Mouse (Mus musculus) limb, embryonic 13.5 days (tissue): ENCODE measurements around the gene Fkbp6. TPM values are rescaled to one million over a fixed set of nuclear protein-coding genes. Genes with fewer than 3 reads are reported as not detected.
"Not testable (repeated sequence)": the region's sequence is repeated elsewhere in the genome, so short reads cannot be mapped to it uniquely, and the experiment has no call there.

ENCODE experiments used
- ATAC-seq: fragments of 200-750 bp; cut with Nextera tagmentation; 2 replicates; pipeline ENCODE4 v1.8.0; 2017; ENCODE audit warnings: low read depth, moderate number of reproducible peaks, moderate TSS enrichment; ENCODE audit not compliant: low FRiP score
- H3K27ac ChIP-seq: fragments of 300-500 bp; sonication (generic); 2 replicates; pipeline ENCODE4 v1.5.1; 2015; ENCODE audit warnings: inconsistent platforms, mild to moderate bottlenecking, moderate library complexity
- H3K27me3 ChIP-seq: fragments of 300-500 bp; sonication (generic); 2 replicates; pipeline ENCODE4 v1.6.1; 2015; ENCODE audit warnings: mild to moderate bottlenecking, inconsistent platforms
- H3K36me3 ChIP-seq: fragments of 300-500 bp; sonication (generic); 2 replicates; pipeline ENCODE4 v1.6.1; 2015; ENCODE audit warnings: inconsistent platforms, mild to moderate bottlenecking, moderate library complexity
- H3K4me1 ChIP-seq: fragments of 300-500 bp; sonication (generic); 2 replicates; pipeline ENCODE4 v1.6.1; 2015; ENCODE audit warnings: inconsistent platforms
- H3K4me2 ChIP-seq: fragments of 300-500 bp; sonication (generic); replicated peaks from 2 replicates; pipeline ENCODE4 v1.6.1; 2015; ENCODE audit warnings: inconsistent platforms, mild to moderate bottlenecking, moderate library complexity
- H3K4me3 ChIP-seq: fragments of 300-500 bp; sonication (generic); 2 replicates; pipeline ENCODE4 v1.5.1; 2015; ENCODE audit warnings: moderate library complexity, mild to moderate bottlenecking, inconsistent platforms
- H3K9ac ChIP-seq: fragments of 300-500 bp; sonication (generic); 2 replicates; pipeline ENCODE4 v1.6.1; 2015; ENCODE audit warnings: mild to moderate bottlenecking, inconsistent platforms
- H3K9me3 ChIP-seq: fragments of 300-500 bp; sonication (generic); 2 replicates; pipeline ENCODE4 v1.6.1; 2016; ENCODE audit warnings: inconsistent platforms
- WGBS: fragments of 180-500 bp; shearing (Covaris S2); methylation state at CpG from one replicate; pipeline ENCODE4 v1.1.7; 2015; 5-methylcytosine and 5-hydroxymethylcytosine counted together
- polyA plus RNA-seq: library from polyadenylated mRNA; unstranded; fragments of >200 nt; fragmentation: Nextera tagmentation; extraction: Ambion mirVana; gene quantifications from 2 replicates; pipeline ENCODE4 v1.2.1, GENCODE M21; 2015

The Fkbp6 gene
- polyA plus RNA-seq, 1 experiment from 2014 or later = not detected

GRCm38 (mm10) chr5:135369787-135370654 is 20.2 kb upstream of the Fkbp6 start, which contains the start of gene Nsun5:
TSS of gene Nsun5 (plus strand) at chr5:135369953.
- Histone ChIP-seq H3K27ac (peak within 1 kb of the TSS; percentile 78; the same call in 1 of the 2 replicates), H3K4me3 (peak within 1 kb of the TSS; percentile 96)

GRCm38 (mm10) chr5:135369196-135369595 is 19.4 kb upstream of the Fkbp6 start:
- WGBS = 63% methylated on average over 9 of the region's 9 CpGs

More at GRCm38 (mm10) chr5:135369787-135370654, 20.2 kb upstream of the Fkbp6 start, which contains the start of gene Nsun5:
- Histone ChIP-seq H3K4me1 (peaks cover 17% of the 10 kb centered on the region), H3K9ac (peak within 1 kb of the TSS; percentile 89), H3K27me3 (no peaks in the 10 kb centered on the region), H3K36me3 (peaks cover 33% of the 10 kb centered on the region), H3K9me3 (no peaks in the 10 kb centered on the region), H3K4me2 (peak within 1 kb of the TSS; percentile 79)
- peak; percentile 66 for ATAC-seq
- under 1% methylated on average over 62 of the region's 64 CpGs for WGBS

GRCm38 (mm10) chr5:135368312-135368711 is 18.5 kb upstream of the Fkbp6 start:
- WGBS = 83% methylated on average over 6 of the region's 6 CpGs
- Histone ChIP-seq H3K4me1 (peaks cover 14% of the 10 kb centered on the region), H3K27ac (no peak overlapping the region), H3K4me3 (no peak overlapping the region), H3K9ac (no peak overlapping the region), H3K9me3 (no peaks in the 10 kb centered on the region), H3K4me2 (no peak overlapping the region), H3K36me3 (peaks cover 16% of the 10 kb centered on the region), H3K27me3 (no peaks in the 10 kb centered on the region)
- no peak for ATAC-seq

More at GRCm38 (mm10) chr5:135369196-135369595, 19.4 kb upstream of the Fkbp6 start:
- peaks cover 14% of the 10 kb centered on the region for H3K4me1 ChIP-seq
- H3K36me3 ChIP-seq = peaks cover 25% of the 10 kb centered on the region
- peak overlapping the region; percentile 79 for H3K4me2 ChIP-seq
- peak overlapping the region; percentile 89 for H3K9ac ChIP-seq
- H3K27me3 ChIP-seq, H3K9me3 ChIP-seq, ATAC-seq: not testable (repeated sequence)
- 0 out of 2 replicates have a peak overlapping the region, but pooled peaks have one; percentile 78 for H3K27ac ChIP-seq
- peak overlapping the region; percentile 96 for H3K4me3 ChIP-seq

GRCm38 (mm10) chr5:135367841-135368240 is 18.0 kb upstream of the Fkbp6 start:
- Histone ChIP-seq H3K27me3 (no peaks in the 10 kb centered on the region), H3K4me3 (no peak overlapping the region), H3K4me2 (no peak overlapping the region), H3K4me1 (peaks cover 14% of the 10 kb centered on the region), H3K9me3 (no peaks in the 10 kb centered on the region), H3K27ac (no peak overlapping the region), H3K9ac (no peak overlapping the region), H3K36me3 (peaks cover 12% of the 10 kb centered on the region)
- WGBS = 50% methylated on average over 6 of the region's 6 CpGs
- ATAC-seq = no peak

- no peak overlapping the region for H3K27ac ChIP-seq
- no peaks in the 10 kb centered on the region for H3K4me1 ChIP-seq
- H3K27me3 ChIP-seq = no peaks in the 10 kb centered on the region
- 30% methylated on average over 12 of the region's 12 CpGs for WGBS
- no peak for ATAC-seq
- no peak overlapping the region for H3K4me2 ChIP-seq
- H3K36me3 ChIP-seq = no peaks in the 10 kb centered on the region
- no peaks in the 10 kb centered on the region for H3K9me3 ChIP-seq
- no peak overlapping the region for H3K4me3 ChIP-seq
- no peak overlapping the region for H3K9ac ChIP-seq
Observed at GRCm38 (mm10) chr5:135363540-135363939, 13.7 kb upstream of the Fkbp6 start.

GRCm38 (mm10) chr5:135362572-135362971 is 12.7 kb upstream of the Fkbp6 start:
- no peak overlapping the region for H3K9ac ChIP-seq
- no peak overlapping the region for H3K4me3 ChIP-seq
- WGBS = 84% methylated on average over 3 of the region's 3 CpGs
- H3K27ac ChIP-seq = no peak overlapping the region
- H3K4me2 ChIP-seq = no peak overlapping the region
- no peak for ATAC-seq
- H3K36me3 ChIP-seq = no peaks in the 10 kb centered on the region
- H3K4me1 ChIP-seq = no peaks in the 10 kb centered on the region
- no peaks in the 10 kb centered on the region for H3K27me3 ChIP-seq
- H3K9me3 ChIP-seq = peaks cover 2% of the 10 kb centered on the region

GRCm38 (mm10) chr5:135359772-135360171 is 9.9 kb upstream of the Fkbp6 start:
- H3K27ac ChIP-seq = no peak overlapping the region
- no peak for ATAC-seq
- H3K4me2 ChIP-seq = no peak overlapping the region
- no peaks in the 10 kb centered on the region for H3K27me3 ChIP-seq
- no peaks in the 10 kb centered on the region for H3K4me1 ChIP-seq
- WGBS = 95% methylated on average over 2 of the region's 2 CpGs
- no peak overlapping the region for H3K4me3 ChIP-seq
- peaks cover 3% of the 10 kb centered on the region for H3K9me3 ChIP-seq
- no peaks in the 10 kb centered on the region for H3K36me3 ChIP-seq
- no peak overlapping the region for H3K9ac ChIP-seq

- no peaks in the 10 kb centered on the region for H3K36me3 ChIP-seq
- H3K9ac ChIP-seq = no peak overlapping the region
- no peak overlapping the region for H3K4me3 ChIP-seq
- no peak for ATAC-seq
- no peak overlapping the region for H3K4me2 ChIP-seq
- 81% methylated on average over 2 of the region's 2 CpGs for WGBS
- peaks cover 19% of the 10 kb centered on the region for H3K27me3 ChIP-seq
- H3K9me3 ChIP-seq = peaks cover 3% of the 10 kb centered on the region
- no peak overlapping the region for H3K27ac ChIP-seq
- H3K4me1 ChIP-seq = 0 out of 2 replicates have a peak, but pooled peaks cover 5% of the 10 kb centered on the region
Observed at GRCm38 (mm10) chr5:135357556-135357955, 7.7 kb upstream of the Fkbp6 start.

- 62% methylated on average over 1 of the region's 1 CpGs for WGBS
- no peak overlapping the region for H3K4me2 ChIP-seq
- ATAC-seq = no peak
- H3K9me3 ChIP-seq = peaks cover 3% of the 10 kb centered on the region
- peaks cover 26% of the 10 kb centered on the region for H3K27me3 ChIP-seq
- H3K4me3 ChIP-seq = no peak overlapping the region
- H3K4me1 ChIP-seq = 0 out of 2 replicates have a peak, but pooled peaks cover 5% of the 10 kb centered on the region
- no peak overlapping the region for H3K9ac ChIP-seq
- H3K27ac ChIP-seq = no peak overlapping the region
- H3K36me3 ChIP-seq = no peaks in the 10 kb centered on the region
Observed at GRCm38 (mm10) chr5:135356090-135356489, 6.2 kb upstream of the Fkbp6 start.

GRCm38 (mm10) chr5:135353564-135353963 is 3.7 kb upstream of the Fkbp6 start:
- Histone ChIP-seq H3K4me1 (0 out of 2 replicates have a peak, but pooled peaks cover 5% of the 10 kb centered on the region), H3K27ac (no peak overlapping the region), H3K4me3 (no peak overlapping the region), H3K9ac (no peak overlapping the region), H3K36me3 (no peaks in the 10 kb centered on the region), H3K9me3 (peaks cover 13% of the 10 kb centered on the region), H3K4me2 (0 out of 2 replicates have a peak overlapping the region, but pooled peaks have one; percentile 19), H3K27me3 (peaks cover 29% of the 10 kb centered on the region)
- WGBS = 17% methylated on average over 20 of the region's 20 CpGs
- ATAC-seq = no peak

- Histone ChIP-seq H3K27me3 (peaks cover 29% of the 10 kb centered on the region), H3K4me2 (0 out of 2 replicates have a peak within 1 kb of the TSS, but pooled peaks have one; percentile 19), H3K9ac (no peak within 1 kb of the TSS), H3K9me3 (peaks cover 13% of the 10 kb centered on the region), H3K27ac (no peak within 1 kb of the TSS), H3K4me3 (no peak within 1 kb of the TSS), H3K36me3 (no peaks in the 10 kb centered on the region), H3K4me1 (0 out of 2 replicates have a peak, but pooled peaks cover 5% of the 10 kb centered on the region)
- no peak for ATAC-seq
- WGBS = 50% methylated on average over 9 of the region's 9 CpGs
Observed at GRCm38 (mm10) chr5:135352995-135353394, 3.2 kb upstream of the Fkbp6 start, which contains the start of gene Trim50. TSS of gene Trim50 (plus strand) at chr5:135353295.

GRCm38 (mm10) chr5:135351606-135352005 is 1.8 kb upstream of the Fkbp6 start:
- ATAC-seq = no peak
- H3K36me3 ChIP-seq = no peaks in the 10 kb centered on the region
- H3K9ac ChIP-seq = no peak overlapping the region
- no peak overlapping the region for H3K4me2 ChIP-seq
- no peak overlapping the region for H3K4me3 ChIP-seq
- H3K27ac ChIP-seq = no peak overlapping the region
- H3K4me1 ChIP-seq = peaks cover 11% of the 10 kb centered on the region; the same call in 1 of the 2 replicates
- peaks cover 29% of the 10 kb centered on the region for H3K27me3 ChIP-seq
- 86% methylated on average over 13 of the region's 13 CpGs for WGBS
- H3K9me3 ChIP-seq = peaks cover 10% of the 10 kb centered on the region
